Mouse (Mus musculus) G1E (cell line): ENCODE measurements around the gene Ncam2. TPM values are rescaled to one million over a fixed set of nuclear protein-coding genes. Genes with fewer than 3 reads are reported as not detected.

Source experiments
- ATAC-seq: 2 replicates; pipeline ENCODE4 v1.8.0; 2016; ENCODE audit warnings: mild to moderate bottlenecking; ENCODE audit not compliant: insufficient number of reproducible peaks, poor library complexity, low FRiP score, severe bottlenecking; ENCODE audit errors: extremely low read depth
- DNase-seq: peaks from one replicate; pipeline ENCODE4 v3.0.0; 2012; ENCODE audit warnings: low spot score
- H3K27me3 ChIP-seq: 2 replicates; pipeline ENCODE4 v1.6.1; 2012; ENCODE audit warnings: mild to moderate bottlenecking, low read length, inconsistent platforms; ENCODE audit not compliant: insufficient read depth
- H3K36me3 ChIP-seq: replicated peaks from 2 replicates; pipeline ENCODE3; 2012; ENCODE audit warnings: mild to moderate bottlenecking, inconsistent platforms
- H3K4me1 ChIP-seq: 2 replicates; pipeline ENCODE4 v1.6.1; 2012; ENCODE audit warnings: low read depth, low read length, inconsistent platforms, mixed read lengths; ENCODE audit not compliant: insufficient read depth
- H3K4me3 ChIP-seq: 2 replicates; pipeline ENCODE4 v1.5.1; 2012; ENCODE audit warnings: low read depth, mild to moderate bottlenecking, inconsistent platforms, low read length, moderate library complexity, mixed read lengths
- H3K9me3 ChIP-seq: replicated peaks from 2 replicates; pipeline ENCODE4 v1.6.1; 2012; ENCODE audit warnings: inconsistent platforms
- CTCF ChIP-seq: IDR thresholded peaks from 2 replicates; pipeline ENCODE4 v1.5.1; 2012; ENCODE audit warnings: low read depth, low read length, inconsistent platforms, mixed read lengths
- GATA1 ChIP-seq: IDR thresholded peaks from 2 replicates; pipeline ENCODE4 v1.6.1; 2012; ENCODE audit warnings: borderline replicate concordance, low read length, inconsistent platforms, mixed read lengths
- GATA2 ChIP-seq: IDR thresholded peaks from 2 replicates; pipeline ENCODE4 v1.6.1; 2012; ENCODE audit warnings: low read depth, low read length, inconsistent platforms, borderline replicate concordance
- POLR2AphosphoS5 ChIP-seq: IDR thresholded peaks from 2 replicates; pipeline ENCODE4 v1.6.1; 2012; ENCODE audit warnings: low read depth, low read length, inconsistent platforms; ENCODE audit not compliant: insufficient replicate concordance
- TAL1 ChIP-seq: conservative IDR thresholded peaks from 2 replicates; pipeline ENCODE4 v1.6.1; 2012; ENCODE audit warnings: low read depth, low read length, inconsistent platforms, mixed read lengths
- polyA plus RNA-seq: library from polyadenylated mRNA; stranded (reverse); fragments of >175 nt; gene quantifications from 2 replicates; pipeline ENCODE4 v1.2.3, GENCODE M21; 2012
- total RNA-seq, 2 experiments: library from RNA; stranded (forward) in 1 of 2; stranded (reverse) in 1 of 2; fragments of 200-1000 nt in 1 of 2; fragments of >200 nt in 1 of 2; fragmentation: Nextera tagmentation in 1 of 2; gene quantifications; 2 replicates each; pipeline ENCODE4 v1.2.3; 2014 to 2017

The Ncam2 gene
- total and polyA plus RNA-seq, 3 experiments = 0.11 TPM; not detected in 2

GRCm38 (mm10) chr16:81223841-81224240, 23.3 kb downstream of the Ncam2 start:
- Histone ChIP-seq H3K27me3 (no peaks in the 10 kb centered on the region), H3K9me3 (no peaks in the 10 kb centered on the region), H3K4me3 (no peak overlapping the region), H3K36me3 (no peaks in the 10 kb centered on the region), H3K4me1 (no peaks in the 10 kb centered on the region)
- DNase-seq (no peak), ATAC-seq (no peak)
- TF ChIP-seq CTCF = no peak
- TF ChIP-seq POLR2AphosphoS5 = no peak
- TF ChIP-seq TAL1 = no peak
- TF ChIP-seq GATA2 = no peak
- no peak for TF ChIP-seq GATA1

- DNase-seq = no peak
- ATAC-seq = no peak
- no peaks in the 10 kb centered on the region for H3K36me3 ChIP-seq
- H3K27me3 ChIP-seq = no peaks in the 10 kb centered on the region
- TF ChIP-seq GATA2 (no peak), GATA1 (no peak), POLR2AphosphoS5 (no peak), CTCF (no peak), TAL1 (no peak)
- H3K4me3 ChIP-seq = no peak overlapping the region
- no peaks in the 10 kb centered on the region for H3K9me3 ChIP-seq
- H3K4me1 ChIP-seq = no peaks in the 10 kb centered on the region
Observed at GRCm38 (mm10) chr16:81224253-81224652, 23.8 kb downstream of the Ncam2 start.

- no peak for TF ChIP-seq POLR2AphosphoS5
- ATAC-seq (no peak), DNase-seq (no peak)
- Histone ChIP-seq H3K4me3 (no peak overlapping the region), H3K36me3 (no peaks in the 10 kb centered on the region), H3K27me3 (no peaks in the 10 kb centered on the region), H3K9me3 (no peaks in the 10 kb centered on the region), H3K4me1 (no peaks in the 10 kb centered on the region)
Observed at GRCm38 (mm10) chr16:81254875-81255274, 54.4 kb downstream of the Ncam2 start.

- no peak for TF ChIP-seq GATA2
- no peak for TF ChIP-seq POLR2AphosphoS5
- no peak for TF ChIP-seq GATA1
- Histone ChIP-seq H3K4me1 (no peaks in the 10 kb centered on the region), H3K36me3 (no peaks in the 10 kb centered on the region), H3K9me3 (no peaks in the 10 kb centered on the region; the same call in 1 of the 2 replicates), H3K4me3 (no peak overlapping the region), H3K27me3 (no peaks in the 10 kb centered on the region)
- DNase-seq (no peak), ATAC-seq (no peak)
Observed at GRCm38 (mm10) chr16:81260429-81260828, 59.9 kb downstream of the Ncam2 start.

- H3K36me3 ChIP-seq = no peaks in the 10 kb centered on the region
- ATAC-seq (no peak), DNase-seq (no peak)
- no peak overlapping the region for H3K4me3 ChIP-seq
- no peaks in the 10 kb centered on the region for H3K9me3 ChIP-seq
- H3K4me1 ChIP-seq = no peaks in the 10 kb centered on the region
- H3K27me3 ChIP-seq = no peaks in the 10 kb centered on the region
- TF ChIP-seq GATA2 = no peak
- no peak for TF ChIP-seq GATA1
- TF ChIP-seq CTCF = no peak
- no peak for TF ChIP-seq POLR2AphosphoS5
- TF ChIP-seq TAL1 = no peak
Observed at GRCm38 (mm10) chr16:81273597-81274360, 73.3 kb downstream of the Ncam2 start.

- ATAC-seq = no peak
Observed at GRCm38 (mm10) chr16:81284241-81284640, 83.7 kb downstream of the Ncam2 start.

More at GRCm38 (mm10) chr16:81284241-81284640, 83.7 kb downstream of the Ncam2 start:
- no peak for DNase-seq
- H3K36me3 ChIP-seq = no peaks in the 10 kb centered on the region
- TF ChIP-seq POLR2AphosphoS5 (no peak), TAL1 (no peak), GATA2 (no peak), CTCF (no peak), GATA1 (no peak)
- no peaks in the 10 kb centered on the region for H3K9me3 ChIP-seq
- H3K4me1 ChIP-seq = no peaks in the 10 kb centered on the region
- H3K27me3 ChIP-seq = no peaks in the 10 kb centered on the region
- H3K4me3 ChIP-seq = no peak overlapping the region
